Mouse (Mus musculus) kidney, postnatal 4 days (tissue): ENCODE measurements at regions not wholly inside any gene's neighbourhood (a gene's known extent, or its start where the extent isn't known, plus 50 kb on each side); places are given as distances from the start of the nearest gene placed in this dataset.
A peak's percentile ranks its signal among the peaks of the same experiment; 100 is the strongest.

Source experiments
- DNase-seq, 2 experiments: peaks; one replicate each; pipeline ENCODE4 v3.0.0; 2021; ENCODE audit warnings: mixed read lengths in 2 of 2

DNA sequence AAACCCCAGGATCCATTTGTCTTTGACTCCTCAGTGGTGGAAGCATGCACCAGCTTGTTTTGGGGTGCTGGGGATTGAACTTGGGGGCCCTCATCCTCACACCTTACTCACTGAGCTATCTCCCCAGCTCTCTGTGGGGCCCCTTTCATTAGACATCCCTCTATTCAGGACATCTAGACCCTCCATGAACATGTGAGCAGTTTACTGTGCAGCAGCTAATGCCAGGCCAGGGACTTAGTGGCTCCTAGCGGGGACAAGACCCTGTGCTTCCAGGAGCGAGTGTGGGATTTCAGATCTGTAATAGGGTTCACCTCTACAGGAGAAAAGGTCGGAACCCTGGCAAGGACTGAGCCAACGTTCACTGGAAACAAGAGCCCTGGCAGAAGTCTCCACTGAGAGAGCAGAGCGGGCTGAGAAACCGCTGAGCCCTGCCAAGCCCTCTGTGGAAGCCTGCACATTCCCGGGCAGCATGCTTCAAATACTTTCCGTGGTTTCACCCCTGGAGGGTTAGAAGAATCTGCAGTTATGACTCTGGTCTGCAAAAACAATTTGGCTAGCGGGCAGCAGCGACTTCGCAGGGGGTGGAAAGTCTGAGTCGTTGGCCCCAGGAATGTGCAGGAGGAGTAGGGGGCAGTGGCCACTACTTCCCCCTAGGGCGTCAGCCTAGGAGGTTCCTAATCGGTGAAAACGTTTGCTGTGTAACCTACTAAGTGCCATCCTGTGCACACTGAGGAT is 125.6 kb downstream of the Smad6 start:
- peak; percentile 68 to 80 for DNase-seq

- peak in 1 of 2 experiments; percentile 26 for DNase-seq
Measured at GRCm38 (mm10) chr9:63892235-63892971, 129.5 kb downstream of the Smad6 start.

DNA sequence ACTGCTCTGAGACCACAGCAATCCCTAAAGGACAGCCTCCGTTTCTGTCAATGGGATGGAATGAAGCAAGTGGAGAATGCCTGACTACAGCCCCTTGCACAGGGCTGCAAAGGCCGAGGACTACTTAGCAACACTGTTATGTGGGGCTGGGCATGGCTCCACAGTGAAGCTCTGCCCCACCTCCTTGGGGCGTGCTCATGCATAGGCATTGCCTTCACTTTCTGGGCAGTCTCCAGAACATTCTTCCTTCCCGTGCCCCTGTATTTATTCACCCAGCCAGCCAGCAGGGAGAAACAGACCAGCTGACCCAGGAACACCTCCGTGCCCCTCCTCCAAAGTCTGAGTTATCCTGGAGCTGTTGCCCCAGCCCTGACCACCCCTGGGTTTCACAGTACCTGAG is 131.1 kb downstream of the Smad6 start:
- DNase-seq: peak in 1 of 2 experiments; percentile 50

- no peak for DNase-seq
Measured at GRCm38 (mm10) chr9:63889570-63889969, 131.8 kb upstream of the Smad3 start.

- DNase-seq: no peak
Measured at GRCm38 (mm10) chr9:63884971-63885370, 127.2 kb upstream of the Smad3 start.

- peak in 1 of 2 experiments; percentile 52 for DNase-seq
Measured at GRCm38 (mm10) chr9:63883738-63884520, 126.1 kb upstream of the Smad3 start.

GRCm38 (mm10) chr9:63881692-63882091 is 123.9 kb upstream of the Smad3 start:
- no peak for DNase-seq

- no peak for DNase-seq
Measured at GRCm38 (mm10) chr9:63881261-63881563, 123.4 kb upstream of the Smad3 start.

- no peak for DNase-seq
Measured at GRCm38 (mm10) chr9:63880487-63881260, 122.9 kb upstream of the Smad3 start.

DNA sequence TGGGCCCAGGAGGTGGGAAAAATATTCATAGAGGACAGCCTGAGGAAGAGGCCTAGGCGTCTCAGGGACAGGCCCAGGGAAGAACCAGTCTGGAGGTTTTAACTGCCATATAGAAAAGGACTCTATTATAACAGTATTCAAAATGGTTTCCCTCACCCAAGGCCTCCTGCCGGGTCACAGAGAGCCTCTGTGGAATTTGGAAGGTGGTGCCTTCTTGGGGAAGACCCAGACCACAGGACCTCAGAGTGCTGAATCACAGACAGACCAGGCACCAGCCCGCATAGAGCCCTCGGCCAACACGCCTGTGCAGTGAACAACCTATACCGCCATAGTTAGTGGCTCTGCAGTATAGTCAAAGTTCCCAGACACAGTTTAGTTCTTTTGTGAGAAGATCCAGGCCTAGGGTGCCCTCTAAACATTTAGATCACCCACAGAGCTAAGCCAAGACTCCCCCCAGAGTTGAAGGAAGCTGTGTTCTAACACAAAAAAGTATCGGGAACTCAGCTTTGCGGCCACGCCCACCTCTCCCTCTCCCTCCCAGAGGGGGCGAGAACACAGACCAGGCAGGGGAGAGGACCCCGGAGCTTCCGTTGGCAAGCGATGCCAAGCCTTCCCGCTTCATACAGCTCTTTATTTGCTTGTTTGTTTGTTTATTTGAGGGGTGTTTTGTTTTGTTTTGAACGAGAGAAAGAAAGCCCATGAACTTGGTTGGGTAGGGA is 122.1 kb upstream of the Smad3 start:
- peak in 1 of 2 experiments; percentile 44 for DNase-seq

DNA sequence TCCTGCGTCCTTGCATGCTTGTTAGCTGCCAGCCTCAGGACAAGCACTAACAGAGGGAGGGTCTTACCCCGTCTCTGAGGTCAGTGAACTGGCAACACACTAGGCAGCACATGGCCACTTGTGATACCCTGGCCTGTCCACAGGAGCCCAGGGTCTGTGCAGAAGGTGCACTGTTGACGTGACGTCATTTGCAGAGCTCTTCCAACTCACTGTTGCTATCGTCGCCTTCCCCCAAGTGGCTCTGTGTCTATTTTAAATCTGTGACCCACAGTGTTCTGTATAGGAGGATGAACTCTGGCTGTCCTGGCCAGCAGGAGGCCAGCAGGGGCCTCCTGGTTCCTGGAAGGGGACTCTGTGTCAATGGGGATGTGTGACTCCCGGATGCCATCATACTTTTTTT is 120.1 kb upstream of the Smad3 start:
- no peak for DNase-seq

DNA sequence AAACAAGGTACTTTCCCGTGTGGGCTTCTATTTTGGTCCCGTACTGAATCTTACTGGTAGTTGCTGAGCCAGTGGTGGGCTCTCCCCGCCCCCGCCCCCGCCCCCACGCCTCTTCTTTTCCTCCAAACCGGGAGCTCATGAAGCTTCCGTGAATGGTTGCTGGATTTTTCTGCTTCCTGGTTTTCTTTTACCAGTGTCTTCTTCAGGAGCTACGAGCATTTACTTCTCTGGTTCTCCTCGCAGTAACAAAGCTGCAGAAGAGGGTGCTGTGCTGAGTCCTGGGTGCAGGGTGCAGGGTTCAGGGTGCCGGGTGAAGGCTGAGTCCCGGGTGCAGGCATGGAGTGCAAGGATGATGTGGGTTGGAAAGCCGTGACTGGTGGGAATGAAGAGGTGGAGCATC is 119.1 kb upstream of the Smad3 start:
- DNase-seq: no peak

- DNase-seq: no peak
Measured at GRCm38 (mm10) chr9:63876023-63876422, 118.2 kb upstream of the Smad3 start.

DNA sequence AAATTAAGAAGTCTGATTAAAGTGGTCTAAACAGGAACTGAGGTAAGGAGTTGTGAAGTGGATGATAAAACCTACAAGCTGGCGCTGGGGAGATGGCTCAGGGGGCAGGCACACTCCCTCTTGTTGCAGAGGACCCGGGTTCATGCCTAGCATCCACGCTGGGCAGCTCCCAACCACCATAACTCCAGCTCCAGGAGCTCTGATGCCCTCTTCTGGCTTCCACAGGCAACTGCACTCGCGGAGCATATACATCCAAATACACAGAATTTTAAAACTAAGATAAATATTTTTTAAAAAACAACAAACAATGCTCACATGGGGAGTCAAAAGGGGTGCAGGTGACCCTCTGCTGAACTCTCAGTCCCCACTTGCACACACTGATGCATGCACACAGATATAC is 117.4 kb upstream of the Smad3 start:
- no peak for DNase-seq

- DNase-seq: no peak
Measured at GRCm38 (mm10) chr9:63864350-63864749, 106.6 kb upstream of the Smad3 start.

- DNase-seq: no peak
Measured at GRCm38 (mm10) chr9:63863328-63863727, 105.5 kb upstream of the Smad3 start.

DNA sequence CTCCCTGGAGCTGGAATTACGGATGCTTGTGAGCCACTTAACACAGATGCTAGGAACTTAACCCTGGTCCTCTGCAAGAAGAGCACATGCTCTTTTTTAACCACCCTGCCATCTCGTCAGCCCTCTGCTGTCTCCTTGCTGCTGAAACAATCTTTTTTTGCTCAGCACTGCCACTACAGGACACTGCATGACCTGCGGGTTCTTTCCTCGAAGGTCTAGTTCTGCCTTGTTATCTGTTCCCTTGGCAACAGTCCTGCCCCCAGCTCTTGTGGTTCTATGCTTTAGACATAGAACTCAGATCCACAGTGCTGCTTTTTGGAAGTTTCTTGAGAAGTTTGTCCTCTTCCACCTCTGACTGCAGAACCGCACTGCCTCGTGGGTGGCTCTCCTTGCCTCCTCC is 104.6 kb upstream of the Smad3 start:
- DNase-seq: peak; percentile 46 to 63

GRCm38 (mm10) chr9:63861418-63861817 is 103.6 kb upstream of the Smad3 start:
- DNase-seq: no peak

- no peak for DNase-seq
Measured at GRCm38 (mm10) chr9:63860196-63860595, 102.4 kb upstream of the Smad3 start.

DNA sequence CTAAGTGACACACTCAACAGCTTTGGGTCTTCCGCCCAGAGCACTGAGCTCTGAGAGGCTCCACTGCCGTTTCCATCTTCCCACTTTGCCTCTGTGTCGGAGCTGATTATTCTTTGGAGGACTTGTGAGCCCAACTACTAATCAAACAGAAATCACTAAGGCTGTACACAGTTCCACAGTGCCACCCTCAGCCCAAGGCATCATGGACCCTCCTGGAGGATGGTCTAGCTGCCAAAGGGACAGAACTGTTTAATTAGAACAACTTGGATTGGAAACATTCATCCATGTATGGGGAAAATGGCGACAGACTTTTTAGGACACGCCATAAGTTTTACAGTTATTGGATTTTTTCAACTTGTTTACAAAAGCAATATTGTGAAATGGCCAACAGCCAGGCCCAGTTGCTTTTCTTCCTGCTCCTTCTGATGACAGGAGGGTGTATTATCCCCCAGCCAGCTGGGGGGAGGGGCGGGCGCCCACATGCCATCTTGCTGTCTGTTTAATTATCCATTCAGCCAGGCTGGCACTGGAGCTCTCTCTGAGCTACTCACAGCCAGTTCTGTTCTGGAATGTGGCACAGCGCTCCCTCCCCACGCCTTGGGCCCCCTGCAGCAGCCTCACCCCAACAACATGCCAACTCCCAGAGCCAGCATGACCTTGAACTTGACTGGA is 98.4 kb upstream of the Smad3 start:
- DNase-seq: peak; percentile 59 to 72

- DNase-seq: no peak
Measured at GRCm38 (mm10) chr9:63851809-63852208, 94.0 kb upstream of the Smad3 start.

DNA sequence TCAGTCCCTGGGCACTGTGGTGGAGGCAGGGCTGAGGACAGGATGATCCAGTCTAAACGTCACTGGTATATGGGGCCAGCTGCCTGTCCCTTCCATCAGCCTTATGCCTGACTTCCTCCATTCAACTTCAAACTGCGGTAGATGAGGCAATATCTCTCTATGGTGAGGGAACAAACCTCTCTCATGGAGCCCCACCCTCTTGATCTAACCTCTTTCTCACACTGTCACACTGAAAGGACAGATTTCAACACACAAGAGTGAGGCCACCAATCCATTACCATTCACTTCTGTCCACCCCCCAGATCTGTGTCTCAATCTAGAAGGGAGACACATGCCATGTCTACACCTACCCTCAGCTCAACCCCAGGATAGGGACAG is 92.5 kb upstream of the Smad3 start:
- DNase-seq: no peak
